ENCODE assay signal across 10 mouse cellular contexts in the genomic region with DNA sequence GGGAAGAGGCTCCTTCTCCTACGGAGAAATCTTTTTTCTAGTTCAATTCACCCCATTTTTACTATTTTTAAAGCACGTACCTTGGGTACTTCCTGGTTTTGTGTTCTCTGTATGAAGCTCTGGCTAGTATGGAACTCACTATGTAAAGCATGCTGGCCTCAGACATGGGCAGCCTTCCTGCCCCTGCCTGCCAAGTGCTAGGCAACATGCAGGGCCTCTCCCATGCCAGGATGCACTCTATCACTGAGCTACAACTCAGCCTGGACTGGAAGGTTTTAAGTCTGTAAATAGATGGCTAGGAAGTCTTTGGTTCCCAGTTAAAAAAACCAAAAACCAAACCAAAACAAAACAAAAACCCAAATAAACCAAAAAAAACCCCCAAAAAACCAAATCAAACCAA.
"Had no signal": no experiment of that assay in that cellular context is flagged by ENCODE, and none has a peak within 500 bp of the region (broad histone marks: within the 10 kb centered on the region; RNA-seq: fewer than 3 reads in every experiment).

No protein-coding gene starts in this region.

- ATAC-seq: liver, postnatal 0 days; lung, postnatal 0 days had no signal

- DNase-seq: liver, postnatal 0 days; lung, adult 2 months; lung, postnatal 14 days; lung, postnatal 36 days; midbrain, embryonic 14.5 days; right cerebral cortex, postnatal 14 days; thymus, adult 2 months; thymus, postnatal 25 days; thymus, postnatal 4 days had no signal
